Mouse (Mus musculus) cerebellum, adult 9-11 months (tissue): ENCODE data around the gene 4430402I18Rik.

Experiments
- DNase-seq: peaks from one replicate; pipeline ENCODE4 v3.0.0; 2022

Gene 4430402I18Rik

DNA sequence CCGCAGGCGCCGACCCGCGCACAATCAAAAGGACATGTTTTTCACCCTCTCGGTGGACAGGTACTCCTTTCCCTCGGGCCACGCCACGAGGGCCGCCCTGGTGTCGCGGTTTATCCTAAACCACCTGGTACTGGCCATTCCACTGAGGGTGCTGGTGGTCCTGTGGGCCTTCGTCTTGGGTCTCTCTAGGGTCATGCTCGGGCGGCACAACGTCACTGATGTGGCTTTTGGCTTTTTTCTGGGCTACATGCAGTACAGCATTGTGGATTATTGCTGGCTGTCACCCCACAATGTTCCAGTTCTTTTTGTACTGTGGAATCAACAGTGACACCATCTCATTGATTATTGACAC, 3.1 kb downstream of the 4430402I18Rik start:
- no peak for DNase-seq

GRCm38 (mm10) chr19:28963842-28964551, 3.6 kb downstream of the 4430402I18Rik start, which contains the start of gene Plpp6:
Gene Plpp6 (plus strand): TSS chr19:28963953.
- DNase-seq: peak; percentile 91

DNA sequence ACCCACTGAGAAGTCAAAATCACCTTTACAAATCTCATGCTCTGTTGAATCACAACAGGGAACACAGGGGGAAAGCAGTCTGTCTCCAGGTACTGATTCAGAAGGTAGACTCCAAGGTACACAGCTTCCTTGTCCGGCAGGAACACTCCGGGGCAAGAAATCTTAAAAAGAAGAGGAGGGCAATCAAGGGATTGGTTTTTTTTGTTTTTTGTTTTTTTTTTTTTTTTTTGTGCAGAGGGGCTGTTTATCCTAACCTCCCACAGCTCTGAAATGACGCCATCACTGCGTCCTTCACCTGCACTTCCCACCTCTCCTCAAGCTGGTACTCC, 4.1 kb downstream of the 4430402I18Rik start:
- no peak for DNase-seq

DNA sequence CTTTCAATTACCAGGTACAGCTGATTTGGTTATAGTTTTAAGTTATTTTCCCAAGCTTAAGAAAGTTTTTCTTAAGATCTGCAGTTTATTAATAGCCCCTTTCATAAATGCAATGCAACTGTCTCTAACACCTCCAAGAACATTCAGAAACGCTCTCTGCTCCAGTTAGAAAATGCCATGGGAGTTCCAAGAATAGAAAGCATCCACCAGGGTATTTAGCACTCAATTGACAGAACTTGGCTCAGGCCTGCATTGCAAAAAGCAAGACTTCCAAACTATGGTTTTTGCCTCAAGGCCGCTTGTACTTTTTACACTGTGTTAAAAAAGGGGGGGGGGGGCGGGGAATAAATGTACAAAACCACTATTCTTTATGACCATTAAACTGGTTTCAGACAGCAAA, 4.5 kb downstream of the 4430402I18Rik start:
- no peak for DNase-seq

DNA sequence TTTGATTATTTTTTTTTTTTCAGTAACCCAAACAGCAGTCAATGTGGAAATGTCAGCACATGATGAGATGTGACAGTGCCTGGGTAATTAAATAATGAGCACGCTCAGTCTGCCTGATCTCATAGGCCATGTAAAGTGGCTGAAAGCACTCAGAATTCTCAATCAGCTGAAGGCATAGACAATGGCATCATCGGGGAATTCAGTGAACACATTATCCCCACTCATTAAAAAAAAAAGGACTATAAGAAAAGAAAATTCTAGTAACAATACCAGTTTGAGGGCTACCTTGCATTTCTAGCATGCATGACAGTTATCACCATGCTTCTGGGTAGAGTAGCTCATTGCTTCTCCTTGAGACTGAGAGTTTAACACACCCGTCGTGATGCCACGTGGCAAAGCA, 16.3 kb downstream of the 4430402I18Rik start:
- no peak for DNase-seq

- no peak for DNase-seq
Observed at GRCm38 (mm10) chr19:28947311-28947710, 20.3 kb downstream of the 4430402I18Rik start.

- DNase-seq: no peak
Observed at GRCm38 (mm10) chr19:28946782-28947181, 20.8 kb downstream of the 4430402I18Rik start.

DNA sequence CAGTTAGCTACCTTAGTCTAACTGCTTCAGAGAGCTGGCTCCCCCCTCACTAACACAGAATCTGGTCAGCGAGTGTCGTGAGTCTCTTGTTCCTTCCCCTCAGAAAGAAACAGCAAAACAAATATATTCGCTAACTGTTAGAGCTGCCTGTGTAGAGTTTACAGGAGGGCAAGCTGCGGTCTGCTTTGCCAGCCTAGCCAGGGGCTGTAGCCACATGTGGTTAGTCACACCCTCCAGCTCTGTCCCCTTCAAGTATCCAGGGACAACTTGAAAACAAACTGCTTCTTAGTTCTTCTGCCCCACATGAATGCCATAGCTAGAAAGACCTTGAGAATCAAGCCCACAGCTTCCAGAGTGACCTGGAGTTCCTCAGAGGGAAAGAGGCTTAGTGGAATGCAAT, 26.3 kb downstream of the 4430402I18Rik start:
- no peak for DNase-seq

DNA sequence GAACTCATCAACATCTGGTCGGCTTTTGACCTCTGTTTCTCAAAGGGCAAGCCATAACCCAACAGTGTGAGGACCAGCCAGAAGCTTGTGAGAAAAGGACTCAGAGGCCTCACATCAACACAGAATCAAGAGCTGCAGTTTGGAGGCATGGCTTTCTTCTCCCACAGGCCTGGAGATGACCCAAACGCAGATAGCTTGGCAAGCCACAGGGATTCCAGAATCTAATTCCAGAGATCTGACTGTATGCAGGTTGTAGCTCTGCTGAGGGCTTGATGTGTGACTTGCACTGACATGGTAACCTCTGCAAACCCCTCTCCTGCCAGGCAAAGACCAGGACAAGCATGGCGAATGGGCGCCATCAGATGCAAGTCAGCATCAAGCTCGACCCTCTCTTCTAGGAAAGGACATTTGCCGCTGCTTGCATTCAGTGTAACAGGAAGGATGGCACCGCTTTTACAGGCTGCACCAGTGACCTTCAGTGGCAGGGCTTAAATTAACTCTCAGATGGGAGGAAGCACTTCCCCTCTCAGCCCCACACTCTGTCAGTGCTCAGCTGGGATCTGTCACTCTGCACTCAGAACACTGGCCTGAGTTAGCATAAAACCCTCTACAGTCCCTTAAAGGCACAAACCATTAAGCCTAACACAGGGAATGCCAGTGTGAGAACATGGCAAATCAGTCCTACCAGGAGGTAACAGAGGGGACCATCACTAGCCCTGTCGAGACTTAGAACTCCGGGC, 27.3 kb downstream of the 4430402I18Rik start:
- DNase-seq: no peak

DNA sequence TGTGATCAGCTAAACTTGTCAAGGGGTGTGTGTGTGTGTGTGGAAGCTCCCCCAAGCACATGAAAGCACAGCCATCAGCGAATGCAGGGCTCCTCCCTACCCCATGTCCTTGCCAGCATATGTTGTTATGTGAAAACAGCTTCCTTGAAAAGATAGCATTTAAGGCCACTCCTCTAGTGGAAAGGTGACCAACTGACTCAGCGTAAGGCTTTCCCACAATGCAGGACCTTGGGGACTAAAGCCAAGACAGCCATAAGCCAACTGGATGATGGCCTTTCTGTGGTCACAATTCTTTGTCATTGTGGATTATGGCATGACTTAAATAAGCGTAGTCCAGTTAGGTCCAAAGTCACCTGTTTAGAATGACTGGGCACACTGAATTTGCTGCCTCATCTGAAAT, 32.7 kb downstream of the 4430402I18Rik start:
- no peak for DNase-seq

- no peak for DNase-seq
Observed at GRCm38 (mm10) chr19:28929034-28929433, 38.6 kb downstream of the 4430402I18Rik start.

GRCm38 (mm10) chr19:28927396-28927795, 40.2 kb downstream of the 4430402I18Rik start:
- DNase-seq: no peak

DNA sequence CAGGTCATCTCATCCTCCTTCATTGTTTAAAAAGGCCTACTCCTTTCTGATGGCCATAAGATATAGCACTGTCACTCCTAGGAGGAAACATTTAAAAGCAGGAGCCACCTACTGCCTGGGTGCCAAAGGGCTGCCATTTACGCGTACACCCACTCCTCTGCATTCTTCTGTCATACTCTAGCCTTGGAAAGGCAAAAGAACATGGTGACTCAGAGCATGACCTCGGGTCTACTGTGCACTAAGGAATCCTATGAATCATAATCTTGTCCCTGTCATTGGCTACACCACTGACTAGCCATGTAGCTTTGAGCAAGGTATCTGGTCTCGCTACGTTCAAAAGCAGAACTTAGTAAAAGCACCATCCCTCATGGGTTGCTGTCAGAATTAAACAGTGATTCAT, 41.2 kb downstream of the 4430402I18Rik start:
- DNase-seq: no peak

DNA sequence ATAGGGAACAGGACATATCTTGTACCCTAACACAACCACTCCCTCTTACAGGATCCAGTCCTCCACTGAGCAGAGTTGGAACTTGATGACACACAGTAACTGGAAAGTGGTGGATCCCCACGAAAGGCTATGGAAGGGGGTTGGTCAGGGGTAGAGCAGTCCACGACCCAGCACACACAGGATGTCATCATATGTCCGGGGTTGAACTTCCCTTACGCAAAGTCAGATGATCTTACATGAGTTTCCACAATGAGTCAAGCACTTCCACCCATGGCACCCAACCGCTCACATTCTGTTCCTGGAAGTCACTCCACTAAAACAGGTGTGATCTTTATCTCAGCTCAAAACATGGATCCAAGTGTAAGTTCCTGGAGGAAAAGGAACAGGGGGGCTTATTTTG, 49.8 kb downstream of the 4430402I18Rik start:
- no peak for DNase-seq

GRCm38 (mm10) chr19:28916492-28916891, 51.1 kb downstream of the 4430402I18Rik start:
- no peak for DNase-seq

DNA sequence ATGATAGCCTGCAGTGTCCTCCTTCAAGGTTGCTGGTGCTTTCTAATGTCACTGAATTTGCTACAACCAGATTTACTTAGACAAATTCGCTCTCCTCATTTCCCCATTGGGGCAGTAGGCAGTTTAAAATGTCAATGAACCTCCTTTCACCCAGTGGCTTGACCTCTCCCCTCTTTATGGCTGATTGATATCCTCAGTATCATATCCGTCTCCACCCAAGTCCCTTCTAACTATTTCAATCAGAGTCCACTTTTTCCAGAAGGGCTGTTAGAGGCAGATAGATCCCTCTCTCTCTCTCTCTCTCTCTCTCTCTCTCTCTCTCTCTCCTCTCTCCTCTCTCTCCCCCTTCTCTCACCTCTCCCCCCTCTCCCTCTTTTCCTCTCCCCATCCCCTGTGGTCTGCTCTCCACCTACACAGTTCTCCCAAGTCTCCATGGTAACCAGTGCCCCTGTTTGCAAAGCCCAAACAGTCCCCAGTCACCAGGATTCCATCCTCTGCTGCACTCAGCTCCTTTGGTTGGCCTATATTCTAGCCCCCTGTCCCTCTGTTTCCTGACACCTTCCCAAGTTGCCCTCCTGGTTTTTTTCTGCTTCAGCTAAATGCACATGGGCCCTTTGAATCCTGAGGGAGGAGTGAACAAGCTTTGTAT, 51.9 kb downstream of the 4430402I18Rik start:
- no peak for DNase-seq

GRCm38 (mm10) chr19:28914598-28914997, 53.0 kb downstream of the 4430402I18Rik start:
- no peak for DNase-seq

GRCm38 (mm10) chr19:28908693-28909092, 58.9 kb downstream of the 4430402I18Rik start:
- DNase-seq: no peak

GRCm38 (mm10) chr19:28908186-28908585, 59.4 kb downstream of the 4430402I18Rik start:
- DNase-seq: no peak

- DNase-seq: no peak
Observed at GRCm38 (mm10) chr19:28903536-28904119, 64.0 kb downstream of the 4430402I18Rik start.

DNA sequence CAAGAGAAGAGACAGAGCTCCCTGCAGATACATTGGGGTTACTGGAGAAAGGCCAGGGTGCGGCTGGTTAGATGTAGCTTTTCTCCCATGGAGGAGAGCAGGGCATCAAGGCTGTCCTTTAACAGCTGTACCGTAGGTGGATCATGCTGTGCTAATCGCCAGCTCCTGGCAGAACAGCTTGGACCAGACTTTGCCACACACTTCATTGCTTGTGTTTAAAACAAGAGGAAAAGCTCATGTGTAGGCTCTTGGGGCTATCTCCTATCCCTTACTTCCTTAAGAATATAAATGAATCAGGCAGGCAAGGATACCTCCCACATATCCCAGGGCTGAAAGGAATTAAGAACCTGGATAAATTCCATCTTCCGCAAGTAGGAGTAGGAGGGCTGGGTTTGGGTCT, 64.8 kb downstream of the 4430402I18Rik start:
- DNase-seq: no peak

- DNase-seq: no peak
Observed at GRCm38 (mm10) chr19:28902111-28902510, 65.5 kb downstream of the 4430402I18Rik start.

- no peak for DNase-seq
Observed at GRCm38 (mm10) chr19:28900771-28901170, 66.8 kb downstream of the 4430402I18Rik start.

DNA sequence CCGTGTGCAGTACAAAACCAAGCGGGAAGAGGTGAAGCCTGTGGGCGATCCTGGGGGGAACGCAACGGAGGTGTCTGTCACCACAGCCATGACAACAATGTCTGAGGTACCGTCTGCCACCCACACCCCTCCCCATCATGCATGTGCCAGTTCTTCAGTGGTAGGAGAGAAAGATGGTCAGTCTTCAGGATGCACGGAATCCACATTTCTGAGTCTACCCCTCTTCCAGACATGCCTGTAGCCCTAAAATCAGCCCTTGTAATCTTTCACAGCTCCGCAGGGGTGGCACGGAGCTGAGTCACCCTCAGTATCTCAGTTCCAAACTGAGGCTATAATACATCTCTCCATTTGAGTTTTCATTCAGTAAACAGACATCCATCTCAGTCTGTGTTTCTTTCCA, 70.1 kb downstream of the 4430402I18Rik start:
- DNase-seq: no peak
